Mouse (Mus musculus): ENCODE measurements around the gene Shb. TPM values are rescaled to one million over a fixed set of nuclear protein-coding genes. Genes with fewer than 3 reads are reported as not detected.
A peak's percentile ranks its signal among the peaks of the same experiment; 100 is the strongest.

The Shb gene
- total and polyA plus RNA-seq, 2 experiments, result 17.1 to 42.1 TPM

- Histone ChIP-seq H3K79me2 (ENCODE audit: control insufficient read depth, insufficient read depth, low read length) (peaks cover 39% of the 10 kb centered on the region), H3K36me3 (ENCODE audit: control insufficient read depth, insufficient read depth, low read length) (no peaks in the 10 kb centered on the region; the same call in 1 of the 2 replicates), H3K4me3 (ENCODE audit: insufficient read depth, low read depth, low read length) (peak overlapping the region; percentile 28), H3K9ac (ENCODE audit: low read depth, low read length) (peak overlapping the region; percentile 64), H3K27me3 (ENCODE audit: control insufficient read depth, insufficient read depth, low read length) (no peaks in the 10 kb centered on the region), H3K27ac (replicated peaks; ENCODE audit: insufficient read depth, low read depth, low read length) (peak overlapping the region; percentile 97), H3K4me1 (ENCODE audit: control insufficient read depth, insufficient read depth, low read length) (peaks cover 63% of the 10 kb centered on the region)
- 32% methylated on average over 4 of the region's 4 CpGs for WGBS
- TF ChIP-seq POLR2A (IDR thresholded peaks at IDR 0.05; ENCODE audit: extremely low read depth, insufficient read depth, low read length) (no peak), CTCF (IDR thresholded peaks at IDR 0.05; ENCODE audit: low read depth, low read length) (no peak)
- DNase-seq (ENCODE audit: extremely low read depth, low read depth, low spot score), result peak; percentile 62
These were observed 9.7 kb downstream of the Shb start for GRCm38 (mm10) chr4:45522583-45522900.

DNA sequence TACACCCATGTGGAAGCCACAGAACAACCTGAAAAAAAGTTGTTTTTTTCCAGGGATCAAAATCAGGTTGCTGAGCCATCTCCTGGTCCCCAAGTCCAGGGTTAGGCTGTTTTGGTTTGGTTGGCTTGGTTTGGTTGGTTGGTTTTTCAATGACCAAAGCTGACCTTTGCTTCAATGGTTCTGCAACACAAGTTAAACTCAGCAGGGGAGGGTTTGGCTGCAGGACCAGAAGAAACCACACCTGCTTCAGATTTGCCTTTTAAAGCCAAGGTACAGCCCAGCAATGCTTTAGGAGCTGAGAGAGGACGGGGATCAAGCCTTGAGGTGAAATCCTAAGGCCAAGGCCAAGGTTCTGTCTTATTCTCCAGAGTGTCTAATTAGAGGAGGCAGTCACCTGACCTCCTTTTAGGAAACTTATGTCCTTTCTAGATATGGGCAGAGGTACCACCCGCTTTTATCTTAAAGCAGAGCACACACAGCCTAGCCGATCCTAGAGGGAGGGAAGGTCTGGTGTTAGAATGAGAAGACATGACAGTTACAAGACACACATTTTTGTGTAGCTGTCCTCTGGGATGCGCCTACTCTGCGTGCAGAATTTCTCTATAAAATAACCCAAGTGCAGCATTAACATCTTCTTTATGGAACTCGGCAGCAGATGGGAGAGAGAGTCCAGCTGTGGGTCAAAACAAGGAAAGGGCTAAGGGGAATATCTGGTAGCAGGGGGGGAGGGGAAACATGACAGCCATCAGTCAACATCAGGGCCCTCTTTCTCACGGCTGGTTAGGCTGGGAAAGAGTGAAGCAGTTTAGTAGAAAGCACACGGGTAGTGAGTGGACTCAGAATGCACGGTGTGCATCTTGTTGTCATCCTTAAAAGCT lies 10.3 kb downstream of the Shb start:
- Histone ChIP-seq H3K79me2 (ENCODE audit: control insufficient read depth, insufficient read depth, low read length) (peaks cover 40% of the 10 kb centered on the region), H3K4me1 (ENCODE audit: control insufficient read depth, insufficient read depth, low read length) (peaks cover 65% of the 10 kb centered on the region), H3K27me3 (ENCODE audit: control insufficient read depth, insufficient read depth, low read length) (no peaks in the 10 kb centered on the region), H3K36me3 (ENCODE audit: control insufficient read depth, insufficient read depth, low read length) (no peaks in the 10 kb centered on the region; the same call in 1 of the 2 replicates), H3K9ac (ENCODE audit: low read depth, low read length) (peak overlapping the region; percentile 68), H3K27ac (replicated peaks; ENCODE audit: insufficient read depth, low read depth, low read length) (peak overlapping the region; percentile 97), H3K4me3 (ENCODE audit: insufficient read depth, low read depth, low read length) (peak overlapping the region; percentile 28)
- no peak for TF ChIP-seq CTCF (IDR thresholded peaks at IDR 0.05; ENCODE audit: low read depth, low read length)
- TF ChIP-seq POLR2A (IDR thresholded peaks at IDR 0.05; ENCODE audit: extremely low read depth, insufficient read depth, low read length), result no peak
- DNase-seq (ENCODE audit: extremely low read depth, low read depth, low spot score), result peak; percentile 98
- 28% methylated on average over 9 of the region's 9 CpGs for WGBS

DNA sequence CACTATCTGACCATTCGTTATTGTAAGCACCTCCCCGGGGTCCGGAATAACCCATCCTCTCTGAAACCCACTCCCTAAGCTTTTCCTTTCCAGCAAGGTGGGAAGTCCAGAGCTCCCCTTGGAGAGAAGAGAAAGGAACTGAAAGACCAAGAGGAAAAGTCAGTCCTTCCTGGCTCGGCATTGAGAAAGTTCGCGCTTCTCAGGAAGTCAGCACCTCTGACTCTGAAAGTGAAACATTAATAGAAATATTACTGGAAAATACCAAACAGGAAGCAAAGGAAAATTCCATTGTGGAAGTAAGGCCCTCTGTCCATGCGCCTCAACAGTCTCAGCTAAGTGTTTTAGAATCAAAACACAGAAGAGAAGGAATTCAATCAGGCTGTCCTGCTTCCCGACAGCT lies 11.9 kb downstream of the Shb start:
- Histone ChIP-seq H3K9ac (ENCODE audit: low read depth, low read length) (peak overlapping the region; percentile 68), H3K4me1 (ENCODE audit: control insufficient read depth, insufficient read depth, low read length) (peaks cover 67% of the 10 kb centered on the region), H3K36me3 (ENCODE audit: control insufficient read depth, insufficient read depth, low read length) (no peaks in the 10 kb centered on the region), H3K4me3 (ENCODE audit: insufficient read depth, low read depth, low read length) (peak overlapping the region; percentile 36), H3K27me3 (ENCODE audit: control insufficient read depth, insufficient read depth, low read length) (no peaks in the 10 kb centered on the region), H3K27ac (replicated peaks; ENCODE audit: insufficient read depth, low read depth, low read length) (peak overlapping the region; percentile 89), H3K79me2 (ENCODE audit: control insufficient read depth, insufficient read depth, low read length) (peaks cover 41% of the 10 kb centered on the region)
- 24% methylated on average over 8 of the region's 8 CpGs for WGBS
- TF ChIP-seq POLR2A (IDR thresholded peaks at IDR 0.05; ENCODE audit: extremely low read depth, insufficient read depth, low read length) (no peak), CTCF (IDR thresholded peaks at IDR 0.05; ENCODE audit: low read depth, low read length) (no peak)
- DNase-seq (ENCODE audit: extremely low read depth, low read depth, low spot score), result peak; percentile 58

DNA sequence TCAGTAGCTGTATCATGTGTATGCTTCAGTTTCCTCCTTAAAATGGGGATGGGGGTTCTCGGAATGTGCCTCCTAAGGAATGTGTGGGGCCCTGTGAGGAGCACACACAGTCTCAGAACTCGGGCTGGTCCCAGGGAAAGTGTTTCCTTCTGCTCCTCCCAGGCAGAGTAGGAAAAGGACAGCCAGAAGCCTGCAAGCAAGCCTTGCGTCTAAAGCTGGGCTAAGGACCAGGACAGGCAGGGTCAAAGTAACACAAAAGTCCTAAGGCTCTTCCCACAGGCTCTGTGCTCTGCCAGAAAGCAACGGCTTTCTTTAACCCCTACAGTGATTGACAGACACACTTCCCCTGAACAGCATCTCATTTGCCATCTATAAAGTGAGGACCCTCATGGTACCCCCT lies 14.9 kb downstream of the Shb start:
- Histone ChIP-seq H3K27me3 (ENCODE audit: control insufficient read depth, insufficient read depth, low read length) (no peaks in the 10 kb centered on the region), H3K4me3 (ENCODE audit: insufficient read depth, low read depth, low read length) (no peak overlapping the region), H3K27ac (replicated peaks; ENCODE audit: insufficient read depth, low read depth, low read length) (peak overlapping the region; percentile 49), H3K36me3 (ENCODE audit: control insufficient read depth, insufficient read depth, low read length) (no peaks in the 10 kb centered on the region), H3K79me2 (ENCODE audit: control insufficient read depth, insufficient read depth, low read length) (peaks cover 64% of the 10 kb centered on the region), H3K4me1 (ENCODE audit: control insufficient read depth, insufficient read depth, low read length) (peaks cover 77% of the 10 kb centered on the region), H3K9ac (ENCODE audit: low read depth, low read length) (peak overlapping the region; percentile 9)
- TF ChIP-seq POLR2A (IDR thresholded peaks at IDR 0.05; ENCODE audit: extremely low read depth, insufficient read depth, low read length) (no peak), CTCF (IDR thresholded peaks at IDR 0.05; ENCODE audit: low read depth, low read length) (no peak)
- peak; percentile 89 for DNase-seq (ENCODE audit: extremely low read depth, low read depth, low spot score)
- WGBS, result 25% methylated on average over 4 of the region's 4 CpGs

DNA sequence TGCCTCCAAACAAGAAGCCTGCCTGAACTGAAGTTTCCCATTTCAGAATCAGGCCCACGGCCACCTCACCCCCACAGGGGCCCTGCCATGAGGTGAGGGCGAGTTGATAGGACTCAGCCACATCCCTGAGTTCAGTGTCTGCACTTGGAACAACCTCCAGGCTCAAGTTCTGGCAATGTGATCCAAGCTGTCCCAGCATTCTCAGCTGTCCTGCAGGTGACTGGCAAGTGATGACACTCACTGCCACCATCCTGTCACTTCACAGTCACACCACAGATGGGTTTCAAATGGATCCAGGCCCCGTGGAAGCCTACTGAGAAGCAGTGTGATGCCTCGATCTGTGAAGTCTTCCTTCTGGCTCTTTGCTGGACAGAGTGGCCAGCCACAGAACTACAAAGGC lies 16.4 kb downstream of the Shb start:
- Histone ChIP-seq H3K79me2 (ENCODE audit: control insufficient read depth, insufficient read depth, low read length) (peaks cover 74% of the 10 kb centered on the region), H3K36me3 (ENCODE audit: control insufficient read depth, insufficient read depth, low read length) (no peaks in the 10 kb centered on the region), H3K27ac (replicated peaks; ENCODE audit: insufficient read depth, low read depth, low read length) (peak overlapping the region; percentile 49), H3K4me3 (ENCODE audit: insufficient read depth, low read depth, low read length) (no peak overlapping the region), H3K9ac (ENCODE audit: low read depth, low read length) (no peak overlapping the region), H3K27me3 (ENCODE audit: control insufficient read depth, insufficient read depth, low read length) (no peaks in the 10 kb centered on the region), H3K4me1 (ENCODE audit: control insufficient read depth, insufficient read depth, low read length) (peaks cover 68% of the 10 kb centered on the region)
- WGBS, result 50% methylated on average over 4 of the region's 4 CpGs
- TF ChIP-seq POLR2A (IDR thresholded peaks at IDR 0.05; ENCODE audit: extremely low read depth, insufficient read depth, low read length), result no peak
- TF ChIP-seq CTCF (IDR thresholded peaks at IDR 0.05; ENCODE audit: low read depth, low read length), result no peak
- peak; percentile 45 for DNase-seq (ENCODE audit: extremely low read depth, low read depth, low spot score)

DNA sequence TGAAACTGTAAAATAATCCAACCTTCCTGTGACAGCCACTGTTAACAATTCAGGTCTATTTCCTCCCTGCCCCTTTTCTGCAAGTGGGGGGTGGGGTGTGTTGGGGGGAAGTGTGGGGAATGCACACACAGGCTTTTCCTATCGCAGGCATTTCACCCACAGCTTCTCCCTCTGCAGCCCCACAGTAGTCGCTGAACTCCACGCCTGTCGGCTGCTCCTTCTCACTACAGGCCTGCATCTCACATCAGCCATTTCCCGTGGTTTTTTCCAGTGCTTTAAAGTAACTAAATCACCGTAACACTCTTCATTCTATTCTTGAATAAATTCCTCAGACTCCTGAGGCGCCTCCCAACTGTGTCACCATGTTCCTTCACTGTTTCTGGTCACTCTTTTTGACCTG lies 17.9 kb downstream of the Shb start:
- Histone ChIP-seq H3K27ac (replicated peaks; ENCODE audit: insufficient read depth, low read depth, low read length) (peak overlapping the region; percentile 76), H3K9ac (ENCODE audit: low read depth, low read length) (peak overlapping the region; percentile 21; the same call in 1 of the 2 replicates)
- 38% methylated on average over 7 of the region's 7 CpGs for WGBS

More for the DNA sequence above, 17.9 kb downstream of the Shb start:
- TF ChIP-seq POLR2A (IDR thresholded peaks at IDR 0.05; ENCODE audit: extremely low read depth, insufficient read depth, low read length) (no peak), CTCF (IDR thresholded peaks at IDR 0.05; ENCODE audit: low read depth, low read length) (no peak)
- Histone ChIP-seq H3K4me1 (ENCODE audit: control insufficient read depth, insufficient read depth, low read length) (peaks cover 66% of the 10 kb centered on the region), H3K79me2 (ENCODE audit: control insufficient read depth, insufficient read depth, low read length) (peaks cover 76% of the 10 kb centered on the region), H3K36me3 (ENCODE audit: control insufficient read depth, insufficient read depth, low read length) (no peaks in the 10 kb centered on the region), H3K27me3 (ENCODE audit: control insufficient read depth, insufficient read depth, low read length) (no peaks in the 10 kb centered on the region), H3K4me3 (ENCODE audit: insufficient read depth, low read depth, low read length) (no peak overlapping the region)
- DNase-seq (ENCODE audit: extremely low read depth, low read depth, low spot score), result no peak

Data from liver, adult 2 months (tissue).